Mouse (Mus musculus) liver, adult 2 months (tissue): ENCODE results near the gene Dpf3.

Experiments used
- CTCF ChIP-seq: fragments of 200-500 bp; IDR thresholded peaks from 2 replicates; pipeline ENCODE4 v1.5.1; 2011; ENCODE audit warnings: low read depth, low read length, control low read depth
- POLR2A ChIP-seq: fragments of 200-500 bp; IDR thresholded peaks from 2 replicates; pipeline ENCODE4 v1.6.1; 2011; ENCODE audit warnings: low read length, control low read depth; ENCODE audit not compliant: insufficient read depth; ENCODE audit errors: extremely low read depth

DNA sequence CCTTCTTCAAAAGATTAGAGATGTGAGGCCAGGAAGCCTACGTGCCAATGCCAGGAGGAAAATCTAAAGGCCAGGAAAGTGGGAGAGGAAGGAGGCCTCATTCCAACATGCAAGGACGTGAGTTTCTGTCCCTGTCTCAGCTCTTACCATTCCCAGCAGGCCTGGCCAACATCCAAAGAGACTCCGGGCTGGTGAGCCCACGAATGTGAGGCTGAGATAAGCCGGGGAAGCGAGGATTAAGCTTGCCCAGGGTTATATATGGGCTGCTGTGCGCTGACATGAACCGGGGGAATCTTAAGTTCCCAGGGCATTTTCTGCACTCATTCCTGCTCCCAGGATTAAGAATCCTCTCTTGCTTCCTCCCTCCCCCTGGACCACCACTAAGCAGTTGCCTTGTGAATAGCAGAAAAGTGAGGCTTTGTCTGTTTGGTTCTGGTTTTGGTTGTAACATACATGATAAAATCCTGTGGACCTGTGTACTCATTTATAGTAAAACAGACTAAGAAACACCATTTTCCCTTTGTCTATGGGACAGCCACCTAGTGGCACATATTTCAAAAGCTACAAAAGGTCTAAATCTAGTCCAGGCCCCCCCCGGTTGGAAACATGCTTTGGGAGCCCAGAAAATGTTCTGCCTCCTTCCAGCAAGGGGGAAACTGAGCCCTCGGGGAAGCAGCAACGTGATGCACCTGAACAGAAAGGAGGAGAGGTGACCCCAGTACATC lies 62.6 kb downstream of the Dpf3 start:
- TF ChIP-seq CTCF (no peak), POLR2A (no peak)
